Mouse (Mus musculus) common myeloid progenitor, adult 5-6 weeks (primary cell): ENCODE results near the gene Plcd1. TPM values are rescaled to one million over a fixed set of nuclear protein-coding genes. Genes with fewer than 3 reads are reported as not detected.

Experiments used
- ATAC-seq: replicated peaks from 2 replicates; pipeline ENCODE4 v1.8.0; 2016; ENCODE audit warnings: low read depth, mild to moderate bottlenecking, moderate TSS enrichment, inconsistent platforms; ENCODE audit not compliant: poor library complexity, severe bottlenecking
- total RNA-seq: library from RNA; stranded (forward); fragments of 200-1000, 187-1606 nt; gene quantifications from 2 replicates; pipeline ENCODE4 v1.2.3, GENCODE M21; 2017

Plcd1 gene
- total RNA-seq, 1 experiment from 2014 or later: not detected

DNA sequence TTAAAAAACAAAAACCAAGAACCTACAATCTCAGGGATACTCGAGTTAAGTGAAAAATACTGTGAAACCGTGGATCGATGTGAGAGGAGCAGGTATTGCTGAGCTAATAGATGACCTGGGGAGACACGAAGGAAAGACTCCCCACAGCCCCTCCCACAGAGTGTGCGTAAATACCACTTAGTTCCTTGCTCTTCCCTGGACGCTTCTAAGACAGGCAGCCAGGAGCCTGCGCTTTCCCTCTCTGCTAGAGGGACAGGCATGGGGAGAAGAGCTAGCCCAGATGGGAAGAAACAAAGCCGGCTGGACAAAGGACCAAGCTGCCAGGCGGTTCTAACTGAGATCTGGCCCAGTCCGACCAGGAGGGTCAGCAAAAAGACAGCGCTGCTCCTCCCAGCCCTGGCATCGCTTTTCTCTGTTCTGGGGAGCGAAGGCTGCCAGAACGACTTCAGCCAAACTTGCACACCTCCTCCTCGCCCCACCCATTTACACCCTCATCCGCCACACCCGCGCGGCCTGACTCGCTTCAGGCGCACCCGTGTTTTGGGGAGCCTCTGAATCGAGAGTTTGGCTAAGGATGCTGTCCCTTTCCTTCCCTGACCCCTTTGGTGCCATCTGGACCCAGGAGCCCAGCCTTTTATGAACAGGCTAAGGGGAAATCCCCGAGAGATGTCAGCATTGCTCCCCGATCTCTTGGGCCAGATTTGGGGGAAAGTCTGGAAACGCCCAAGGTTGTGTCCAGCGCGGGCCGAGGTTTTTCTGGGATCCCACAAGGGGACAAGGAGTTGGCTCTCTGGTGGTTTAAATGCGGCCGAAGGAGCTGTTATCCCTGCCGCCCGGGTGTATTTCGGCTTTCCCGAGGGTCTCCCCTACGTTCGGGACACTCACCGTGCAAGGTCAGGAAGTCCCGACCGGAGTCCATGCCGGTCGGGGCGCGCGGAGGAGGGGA lies 556 bp downstream of the Plcd1 start:
- ATAC-seq: no peak

DNA sequence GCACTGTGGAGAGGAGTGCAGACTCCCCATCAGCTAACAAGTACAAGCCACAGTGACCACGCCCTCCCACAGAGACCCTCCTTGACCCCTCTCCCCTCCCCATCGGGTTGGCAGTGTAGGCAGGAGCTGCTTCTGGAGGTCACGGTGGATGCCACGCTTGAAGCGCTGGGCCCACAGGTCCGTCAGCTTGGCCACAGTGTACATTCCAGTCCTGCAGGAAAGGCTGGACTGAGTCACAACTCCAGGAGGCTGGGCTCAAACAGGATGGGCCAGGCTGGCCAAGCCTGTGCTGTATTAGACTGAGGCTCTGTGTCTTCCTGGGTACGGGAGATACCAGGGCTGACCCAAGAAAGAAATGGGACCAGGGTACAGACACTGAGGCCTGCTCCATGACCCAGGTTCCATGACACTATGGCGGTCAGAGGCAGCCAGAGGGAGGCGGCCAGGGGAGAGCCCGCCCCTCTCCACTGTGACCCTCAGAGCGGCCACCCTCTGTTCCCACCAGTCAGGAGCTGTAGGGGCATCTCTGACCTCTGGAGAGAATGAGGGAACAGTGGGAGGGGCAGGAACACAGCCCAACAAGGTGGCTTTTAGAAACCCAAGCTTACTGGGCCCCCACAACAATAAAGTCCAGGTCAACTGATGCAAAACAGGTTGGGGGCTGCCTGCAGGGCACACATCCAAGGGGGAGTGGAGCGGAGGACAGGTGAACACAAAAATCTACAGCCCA lies 1.6 kb downstream of the Plcd1 start:
- no peak for ATAC-seq

DNA sequence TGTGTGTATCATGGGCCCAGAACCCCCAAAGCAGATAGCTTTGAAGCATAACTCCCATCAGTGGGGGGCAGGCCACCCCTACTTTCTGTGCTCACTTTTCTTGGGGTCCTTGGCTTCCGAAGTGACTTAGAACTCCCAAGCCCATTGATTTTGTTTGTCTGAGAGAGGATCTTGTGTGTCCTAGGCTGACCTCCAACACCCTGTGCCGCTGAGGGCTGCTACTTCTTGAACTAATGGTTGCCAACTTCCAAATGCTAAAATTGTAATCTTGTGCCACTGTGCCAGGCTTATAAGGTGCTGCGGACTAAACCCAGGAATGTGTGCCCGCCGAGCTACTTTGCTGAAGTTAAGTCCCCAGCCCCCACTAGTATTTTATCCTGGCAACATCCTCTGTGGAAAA lies 2.8 kb downstream of the Plcd1 start:
- ATAC-seq: no peak

DNA sequence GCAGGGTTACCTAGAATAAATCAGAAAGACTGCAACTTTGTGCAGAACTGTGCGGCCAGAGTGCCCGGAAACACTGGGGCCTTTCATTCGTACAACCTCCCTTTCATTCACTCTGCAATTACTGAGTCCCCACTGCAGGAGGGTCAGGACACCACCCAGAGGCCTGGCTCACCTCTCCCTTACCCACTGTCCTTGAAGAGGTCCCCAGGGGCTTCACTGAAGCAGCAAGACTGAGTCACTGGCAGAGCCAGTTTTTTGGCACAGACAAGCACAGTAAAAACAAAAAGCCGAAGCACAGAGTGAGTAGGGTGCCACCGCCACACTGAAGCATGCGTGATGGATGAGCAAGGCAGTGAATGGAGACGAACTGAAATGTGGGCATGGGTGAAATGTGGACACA lies 3.9 kb downstream of the Plcd1 start:
- ATAC-seq: no peak

DNA sequence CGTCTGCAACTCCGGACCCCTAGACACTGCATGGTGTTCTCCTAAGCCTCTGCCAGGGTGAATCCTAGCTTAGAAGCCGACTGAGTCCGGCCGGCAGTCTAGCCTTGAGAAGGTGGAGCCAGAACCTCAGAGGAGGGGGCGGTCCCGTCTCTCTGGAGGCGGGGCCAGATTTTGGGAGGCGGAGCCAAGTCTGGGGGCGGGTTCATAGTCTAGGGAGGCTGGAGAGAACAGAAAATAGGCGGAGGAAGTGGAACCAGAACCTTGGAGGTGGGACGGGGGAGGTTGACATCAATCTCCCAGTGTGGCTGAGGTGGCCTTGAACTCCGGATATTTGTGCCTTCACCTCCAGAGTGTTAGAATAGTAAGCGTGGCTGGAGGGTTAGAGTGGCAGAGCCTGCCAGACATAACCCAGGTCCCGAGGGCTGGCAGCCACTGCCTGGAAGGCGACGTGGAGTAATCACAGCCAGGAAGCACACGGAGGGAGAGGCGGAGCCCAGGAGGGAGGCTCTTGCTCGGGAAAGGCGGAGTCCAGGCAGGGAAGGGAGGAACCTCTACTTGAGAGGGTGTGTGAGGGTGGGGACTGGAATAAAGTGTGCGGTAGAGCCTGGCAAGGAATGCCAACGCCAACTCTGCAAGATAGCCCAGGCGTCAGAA lies 5.0 kb downstream of the Plcd1 start:
- peak; percentile 88 for ATAC-seq

DNA sequence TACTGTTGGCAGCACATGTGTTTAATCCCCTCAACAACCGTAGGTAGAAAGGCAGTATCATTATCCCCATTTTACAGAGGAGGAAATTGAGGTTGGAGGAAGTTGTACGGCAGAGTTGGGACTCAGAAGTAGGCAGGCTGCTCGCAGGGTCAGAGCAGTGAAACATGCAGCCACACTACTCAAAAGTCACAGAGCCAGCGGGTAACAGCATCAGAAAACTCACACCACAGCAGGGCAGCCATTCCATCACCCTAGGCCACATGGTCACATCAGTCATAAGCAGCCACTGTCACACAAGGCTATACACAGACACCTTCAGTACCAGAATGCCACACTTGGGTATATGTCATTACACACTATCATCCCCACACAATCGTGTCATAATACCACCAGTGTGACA lies 6.0 kb downstream of the Plcd1 start:
- no peak for ATAC-seq

DNA sequence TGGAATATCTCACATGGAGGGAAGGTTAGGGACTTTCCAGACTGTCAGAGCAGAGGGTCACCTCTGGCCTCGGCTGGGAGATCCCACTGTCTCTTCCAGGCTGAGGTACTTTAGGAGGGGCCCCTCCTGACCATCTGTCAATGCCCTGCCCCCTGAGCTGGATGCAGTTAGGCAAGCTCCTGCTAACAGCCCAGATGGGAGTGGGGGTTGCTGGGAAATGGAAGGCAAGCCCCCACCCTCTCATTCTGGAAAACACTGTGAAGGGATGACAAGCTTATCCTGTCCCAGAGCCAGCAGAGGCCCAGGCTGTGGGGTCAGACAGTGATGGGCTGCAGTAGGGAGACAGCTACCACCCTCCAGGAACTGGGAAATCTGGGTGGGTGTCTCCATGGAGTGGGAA lies 6.9 kb downstream of the Plcd1 start:
- no peak for ATAC-seq

DNA sequence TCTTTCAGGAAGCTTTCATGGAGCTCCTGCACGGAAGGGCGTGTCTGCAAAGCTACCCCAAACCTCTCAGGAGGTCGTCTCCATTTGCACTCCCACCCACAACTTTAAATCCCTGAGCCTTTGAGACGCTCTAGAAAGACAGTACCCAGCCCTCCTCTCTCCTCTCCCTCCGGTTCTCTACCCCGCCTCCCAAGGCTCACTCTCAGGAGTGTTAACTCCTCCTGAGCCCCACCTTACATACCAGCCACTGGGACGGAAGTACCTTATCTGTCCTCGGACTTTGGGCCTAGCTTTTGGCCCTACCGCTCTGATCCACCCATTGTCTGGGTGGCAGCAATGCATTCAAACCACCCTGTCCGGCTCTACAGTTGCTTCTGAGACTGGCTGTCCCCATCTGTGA lies 9.3 kb downstream of the Plcd1 start:
- no peak for ATAC-seq

DNA sequence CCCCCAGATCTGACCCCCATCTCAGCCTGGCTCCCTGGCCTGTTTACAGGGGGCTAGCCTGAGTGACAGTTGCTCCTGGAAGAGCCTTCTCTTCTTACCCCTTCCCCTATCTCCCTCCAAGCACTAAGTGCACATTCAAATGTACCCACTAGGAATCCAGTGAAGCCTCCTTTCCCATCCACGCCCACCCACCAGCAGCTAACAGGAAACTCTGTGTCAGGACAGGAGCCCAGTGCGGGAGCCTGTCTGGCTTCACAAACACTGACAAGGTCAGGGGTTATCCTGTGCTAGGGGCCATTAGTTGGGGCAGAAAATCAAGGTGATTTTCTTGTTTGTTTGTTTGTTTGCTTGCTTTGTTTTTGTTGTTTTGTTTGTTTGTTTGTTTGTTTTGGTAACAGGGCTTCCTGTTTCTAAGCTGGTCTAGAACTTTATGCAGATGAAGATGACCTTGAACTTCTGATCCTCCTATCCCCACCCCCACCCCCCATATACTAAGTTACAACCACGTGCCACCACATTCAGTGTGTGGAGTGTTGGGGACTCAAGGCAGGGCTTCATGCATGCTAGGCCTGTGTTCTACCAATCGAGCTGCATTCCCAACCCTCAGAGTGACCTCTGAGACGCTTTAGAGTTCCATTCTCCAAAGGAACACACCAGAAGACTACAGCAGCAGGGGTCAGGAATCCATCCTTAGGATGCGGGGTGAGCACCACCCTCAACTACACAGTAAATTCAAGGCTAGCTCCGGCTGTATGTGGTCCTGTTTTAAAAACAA lies 10.5 kb downstream of the Plcd1 start:
- ATAC-seq: no peak

DNA sequence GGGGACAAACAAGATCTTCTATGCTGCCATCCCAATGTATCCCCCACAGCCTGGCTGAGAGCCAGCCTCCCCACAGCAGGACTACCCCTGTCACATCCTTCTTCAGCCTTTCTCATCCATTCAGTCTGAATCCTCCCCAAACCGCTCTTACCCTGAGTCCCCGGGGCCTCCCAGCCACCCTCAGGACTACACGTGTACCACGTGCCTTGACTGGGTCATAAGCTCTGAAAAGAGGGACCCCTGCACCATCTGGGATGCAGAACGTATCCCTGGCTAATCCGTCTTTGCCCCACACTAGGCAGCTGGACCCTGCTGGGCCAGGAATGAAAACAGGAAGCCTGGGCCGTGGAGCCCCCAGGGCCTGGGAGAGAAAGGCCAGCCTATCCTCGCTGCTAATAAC lies 11.3 kb downstream of the Plcd1 start:
- no peak for ATAC-seq

DNA sequence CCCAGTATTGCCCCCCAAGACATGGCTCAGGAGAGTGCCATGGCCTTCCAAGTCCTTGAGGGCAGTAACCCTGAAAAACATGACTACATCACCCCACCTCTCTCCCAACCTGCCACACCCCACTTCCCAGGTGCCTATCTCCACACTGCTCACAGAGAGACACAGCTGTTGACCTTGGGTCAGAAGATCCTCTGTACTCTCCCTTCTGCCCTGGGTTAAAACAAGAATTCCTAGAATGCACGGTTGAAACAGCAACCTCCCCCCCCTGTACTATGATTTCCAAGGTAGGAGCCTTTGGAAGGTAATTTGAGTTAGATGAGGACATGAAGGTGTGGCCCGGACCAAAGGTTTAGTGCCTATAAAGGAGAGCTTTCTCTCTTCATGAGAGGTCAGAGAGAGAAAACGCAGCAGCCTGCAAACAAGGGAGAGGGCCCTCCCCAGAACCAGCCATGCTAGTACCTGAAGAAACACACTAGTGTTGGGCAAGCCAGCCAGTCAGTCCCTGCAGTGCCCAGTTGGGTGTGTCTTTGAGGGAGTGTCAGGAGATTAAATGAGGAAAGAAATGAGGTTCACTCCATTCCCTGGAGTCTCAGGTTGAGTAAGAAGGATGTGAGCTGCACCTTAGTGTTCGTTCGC lies 13.1 kb downstream of the Plcd1 start:
- no peak for ATAC-seq

DNA sequence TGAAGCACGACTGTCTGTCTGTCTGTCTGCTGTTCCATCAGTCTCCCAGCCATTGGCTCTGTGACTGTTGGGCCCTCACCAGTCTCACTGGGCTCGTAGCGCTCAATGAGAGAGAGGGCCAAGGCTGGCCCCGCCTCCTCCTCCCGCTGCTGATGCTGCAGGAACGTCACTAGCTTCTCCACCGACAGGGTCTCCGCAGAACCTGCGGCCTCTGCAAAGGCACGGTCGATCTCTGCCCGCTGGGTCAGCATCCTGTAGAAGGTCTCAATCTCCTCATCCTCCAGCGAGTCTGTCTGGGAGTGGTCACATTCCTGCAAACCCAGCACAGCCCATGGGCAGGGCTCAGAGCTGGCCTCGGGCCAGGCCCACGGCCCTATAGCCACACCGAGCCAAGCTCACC lies 17.6 kb downstream of the Plcd1 start:
- 0 out of 2 replicates have a peak, but pooled peaks have one; percentile 12 for ATAC-seq

DNA sequence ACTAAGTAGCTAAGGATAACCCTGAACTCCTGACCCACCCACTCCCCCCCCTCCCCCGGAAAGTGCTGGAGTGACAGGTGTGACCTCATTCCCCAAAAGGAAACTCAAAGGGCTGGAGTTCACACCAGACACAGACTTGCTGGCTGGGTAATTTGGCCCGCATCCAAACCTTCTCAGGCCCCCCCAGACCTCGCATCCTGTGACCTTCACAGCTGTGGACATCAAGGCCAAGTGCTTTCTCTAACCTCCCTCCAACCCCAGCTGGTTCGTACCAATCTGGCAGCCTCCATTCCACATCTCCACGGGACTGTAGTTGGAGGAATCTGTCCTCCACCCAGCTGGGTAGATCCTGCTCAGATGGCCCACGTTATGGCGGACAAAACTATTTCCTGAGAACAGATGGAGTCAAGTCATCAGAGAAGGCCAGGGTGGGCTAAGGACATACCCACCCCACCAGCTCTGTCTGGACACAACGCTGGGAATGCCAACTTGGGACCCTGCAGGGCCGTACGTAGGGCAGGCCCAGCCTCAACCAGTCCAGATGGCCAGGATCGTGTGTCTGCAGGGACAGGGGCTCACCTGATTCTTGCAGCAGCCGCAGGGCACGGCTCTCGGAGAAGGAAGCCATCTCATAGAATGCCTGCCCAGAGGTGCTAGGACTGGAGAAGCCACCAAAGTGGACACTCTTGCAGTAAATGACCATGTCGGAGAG lies 20.0 kb downstream of the Plcd1 start:
- no peak for ATAC-seq

DNA sequence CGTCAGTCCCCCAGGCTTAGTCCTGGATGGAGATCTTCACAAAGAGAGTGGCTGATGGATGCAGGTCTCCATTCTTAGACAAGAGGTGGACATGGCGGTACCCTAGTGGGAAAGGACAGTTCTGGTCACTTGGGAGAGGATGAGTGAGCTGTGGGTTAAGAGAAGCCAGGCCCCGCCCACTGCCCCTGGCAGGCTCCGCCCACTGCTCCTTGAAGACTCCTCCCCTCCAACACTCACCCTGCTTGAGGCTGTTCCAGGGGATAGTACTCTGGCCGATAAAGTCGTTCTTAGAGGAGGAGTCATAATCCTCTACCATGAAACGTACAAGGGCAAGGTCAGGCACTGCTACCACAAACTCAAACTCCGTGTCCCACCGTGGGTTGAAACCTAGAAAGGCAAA lies 21.5 kb downstream of the Plcd1 start:
- no peak for ATAC-seq

DNA sequence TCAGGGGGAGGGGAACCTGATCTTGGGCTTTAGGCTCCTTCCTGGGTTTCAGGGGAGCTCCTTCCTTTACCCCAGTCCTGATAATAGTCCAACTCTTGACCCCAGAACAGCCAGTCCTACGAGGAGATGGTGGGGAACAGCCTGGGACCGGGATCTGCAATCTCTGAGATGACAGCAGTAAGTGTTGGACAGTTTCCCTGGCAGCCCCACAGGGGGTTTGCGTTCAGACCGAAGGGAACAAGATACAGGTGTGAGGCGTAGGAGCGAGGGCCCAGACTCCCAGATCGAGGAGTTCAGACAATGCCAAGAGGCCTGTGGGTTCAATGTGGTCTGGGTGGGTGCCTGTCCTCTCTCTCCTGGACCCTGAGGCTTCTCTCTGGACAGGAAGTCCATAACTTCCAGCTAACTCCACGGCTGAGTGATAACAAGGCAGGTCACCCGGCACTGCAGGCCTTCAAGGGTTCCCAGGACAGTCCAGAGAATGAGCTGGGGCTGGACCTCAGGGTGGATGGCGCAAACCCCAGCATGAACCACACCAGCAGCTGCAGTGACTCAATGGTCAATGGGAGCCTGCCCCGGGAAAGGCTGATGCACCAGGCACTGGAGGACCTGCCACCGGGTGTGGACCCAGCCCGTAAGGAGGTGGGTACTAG lies 23.0 kb downstream of the Plcd1 start:
- no peak for ATAC-seq

DNA sequence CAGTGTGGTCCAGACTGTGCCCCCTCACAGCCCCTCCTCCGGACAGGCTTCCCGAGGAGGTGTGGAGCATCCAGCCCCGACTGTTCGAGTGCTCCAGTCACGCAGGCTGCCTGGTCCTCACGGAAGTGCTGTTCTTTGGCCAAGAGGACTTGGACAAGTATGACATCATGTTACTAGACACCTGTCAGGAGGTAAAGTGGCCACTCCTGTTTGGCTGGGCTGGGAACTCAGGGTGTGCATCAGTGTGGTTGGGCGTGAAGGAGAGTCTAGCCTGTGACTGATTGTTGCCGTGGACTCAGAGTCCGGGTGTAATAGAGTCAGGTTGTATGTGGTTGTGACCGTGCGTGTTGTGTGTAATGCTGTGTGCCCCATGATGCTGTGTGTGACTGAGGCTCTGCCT lies 25.0 kb downstream of the Plcd1 start:
- ATAC-seq: no peak

DNA sequence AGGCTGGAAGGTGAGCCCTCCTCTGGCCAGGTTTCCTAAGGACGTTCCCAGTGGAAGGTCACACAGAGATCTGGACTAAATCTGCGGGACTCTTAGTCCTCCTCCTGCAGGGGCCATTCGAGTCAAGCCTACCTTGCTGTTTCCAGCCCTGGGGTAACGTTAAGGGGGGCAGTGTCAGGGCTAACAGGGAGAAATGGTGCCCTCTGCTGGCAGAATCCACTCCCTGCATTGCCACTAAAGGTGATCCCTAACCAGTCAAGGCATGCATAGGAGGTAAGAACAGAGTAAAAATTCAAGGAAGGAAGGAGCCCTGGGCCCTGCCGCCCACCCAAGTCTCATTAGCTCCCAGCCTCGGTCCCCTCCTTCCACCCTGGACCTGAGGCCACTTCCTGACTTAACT lies 25.7 kb downstream of the Plcd1 start:
- ATAC-seq: peak; percentile 71

DNA sequence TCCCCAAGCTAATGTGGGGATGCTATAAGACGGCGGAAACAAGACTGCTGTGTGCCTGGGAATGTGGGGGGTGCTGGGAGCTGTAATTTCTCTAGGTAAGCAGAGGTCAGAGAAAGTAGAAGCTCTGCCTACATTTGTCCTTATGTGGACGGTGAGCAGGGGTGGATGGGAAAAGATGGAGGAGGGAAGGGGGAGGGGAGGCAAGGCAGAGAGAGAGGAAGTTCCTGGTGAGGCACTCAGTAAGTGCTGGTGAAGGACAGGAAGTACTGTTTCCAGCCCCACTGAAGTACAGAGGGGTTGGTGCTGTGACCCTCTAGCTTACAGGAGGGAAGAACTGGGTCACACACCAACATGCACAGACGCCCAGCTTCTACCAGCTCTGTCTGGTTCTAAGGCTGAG lies 29.0 kb downstream of the Plcd1 start:
- ATAC-seq: peak; percentile 52; the same call in 1 of the 2 replicates
